Mouse (Mus musculus) T-helper 1 cell (primary cell): ENCODE data around the gene Banp.

Experiments
- in situ Hi-C: fragments of 300-600 bp; cut with MboI, MseI; formaldehyde crosslinking; loops from one replicate; pipeline ENCODE4 v1.15.1; 2025; ENCODE audit warnings: high pct_unique_total_duplicates

The Banp gene

GRCm38 (mm10) chr8:122010638-122011037 is 61.1 kb downstream of the Banp start:
- in situ Hi-C loops = no loop called here

GRCm38 (mm10) chr8:122011066-122011588 is 61.6 kb downstream of the Banp start:
- in situ Hi-C loops = no loop called here

GRCm38 (mm10) chr8:122014606-122015005 is 65.1 kb downstream of the Banp start:
- in situ Hi-C loops = no loop called here

GRCm38 (mm10) chr8:122018046-122018831 is 68.7 kb downstream of the Banp start:
- in situ Hi-C loops = no loop called here

GRCm38 (mm10) chr8:122019162-122019561 is 69.6 kb downstream of the Banp start:
- in situ Hi-C loops = no loop called here

GRCm38 (mm10) chr8:122020050-122020771 is 70.7 kb downstream of the Banp start:
- in situ Hi-C loops = no loop called here

DNA sequence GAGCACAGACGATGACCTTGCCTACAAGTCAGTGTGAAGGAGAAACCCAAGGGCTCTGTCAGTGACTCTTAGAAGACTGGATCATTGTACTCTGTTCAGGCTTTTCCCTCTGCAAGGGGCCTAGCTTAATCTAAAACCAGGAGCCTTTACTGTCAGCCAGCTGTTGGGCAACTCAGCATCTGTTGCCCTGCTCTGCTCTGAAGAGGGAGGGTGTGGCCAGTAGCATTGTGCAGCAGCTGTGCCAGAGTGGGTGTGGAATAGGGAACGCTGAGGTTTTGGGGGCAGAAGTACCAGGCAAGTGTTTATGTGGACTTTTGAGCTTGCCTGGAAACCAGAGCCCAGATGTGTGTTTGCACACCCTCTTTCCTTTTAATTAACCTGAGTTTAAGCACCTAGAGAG is 72.2 kb downstream of the Banp start:
- in situ Hi-C loops = no loop called here

- in situ Hi-C loops = no loop called here
Measured at GRCm38 (mm10) chr8:122022274-122022673, 72.7 kb downstream of the Banp start.

GRCm38 (mm10) chr8:122022705-122023104 is 73.2 kb downstream of the Banp start:
- in situ Hi-C loops = no loop called here

DNA sequence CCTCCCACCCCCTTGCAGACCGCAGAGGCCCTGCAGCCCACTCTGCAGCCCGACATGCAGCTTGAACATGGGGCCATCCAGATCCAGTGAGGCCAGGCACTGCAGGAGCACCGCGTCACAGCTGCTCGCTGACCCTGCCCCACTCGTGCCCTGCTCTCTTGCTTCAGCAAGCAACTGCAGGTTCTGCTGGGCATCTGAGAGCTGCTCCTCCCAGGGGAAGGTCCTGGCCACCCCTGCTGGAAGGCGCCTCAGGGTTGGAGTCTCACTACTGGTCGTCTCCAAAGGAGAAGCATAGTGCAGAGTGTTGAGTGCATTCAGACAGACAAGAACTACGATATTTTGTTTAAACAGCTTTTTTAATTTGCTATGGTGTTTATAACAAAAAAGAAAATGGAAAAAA is 76.0 kb downstream of the Banp start:
- in situ Hi-C loops = no loop called here

GRCm38 (mm10) chr8:122028116-122028515 is 78.6 kb downstream of the Banp start:
- in situ Hi-C loops = no loop called here

DNA sequence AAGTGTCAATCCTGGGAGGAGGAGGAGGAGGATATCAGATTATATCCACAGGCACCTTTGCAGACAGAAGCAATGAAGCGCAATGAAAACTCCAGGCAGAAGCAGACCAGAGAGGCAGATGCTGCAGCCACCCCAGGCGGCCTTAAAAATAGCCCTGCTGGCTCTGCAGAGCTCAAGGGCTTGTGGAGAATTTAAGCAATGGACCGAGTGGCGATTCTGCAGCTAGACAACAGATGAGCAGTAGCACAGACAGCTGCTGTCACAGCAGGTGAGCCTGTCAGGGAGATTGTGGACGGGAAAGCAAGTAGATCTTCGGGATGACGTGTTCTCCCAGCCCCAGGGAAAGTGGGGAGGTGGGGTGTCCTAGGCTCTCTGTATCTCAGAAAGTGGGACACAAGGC is 81.4 kb downstream of the Banp start:
- in situ Hi-C loops = no loop called here

DNA sequence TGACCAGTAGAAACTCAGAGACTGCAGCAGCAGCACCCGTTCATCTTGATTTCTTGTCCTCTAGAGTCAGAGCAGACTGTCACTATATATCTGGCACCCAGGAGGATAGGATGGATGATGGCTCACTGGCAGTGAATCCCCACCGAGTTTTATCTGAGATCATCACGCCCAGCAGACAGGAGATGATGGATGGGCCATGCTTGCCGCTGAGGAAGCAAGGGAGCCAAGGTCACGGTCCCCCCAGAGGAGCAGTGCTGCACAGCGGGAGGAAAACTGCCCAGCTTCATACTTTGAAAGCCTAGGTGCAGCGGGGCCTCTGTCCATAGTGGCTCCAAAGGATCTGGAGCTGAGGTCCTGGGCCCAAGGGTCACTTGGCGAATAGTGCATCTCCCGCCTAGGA is 83.2 kb downstream of the Banp start:
- in situ Hi-C loops = no loop called here

DNA sequence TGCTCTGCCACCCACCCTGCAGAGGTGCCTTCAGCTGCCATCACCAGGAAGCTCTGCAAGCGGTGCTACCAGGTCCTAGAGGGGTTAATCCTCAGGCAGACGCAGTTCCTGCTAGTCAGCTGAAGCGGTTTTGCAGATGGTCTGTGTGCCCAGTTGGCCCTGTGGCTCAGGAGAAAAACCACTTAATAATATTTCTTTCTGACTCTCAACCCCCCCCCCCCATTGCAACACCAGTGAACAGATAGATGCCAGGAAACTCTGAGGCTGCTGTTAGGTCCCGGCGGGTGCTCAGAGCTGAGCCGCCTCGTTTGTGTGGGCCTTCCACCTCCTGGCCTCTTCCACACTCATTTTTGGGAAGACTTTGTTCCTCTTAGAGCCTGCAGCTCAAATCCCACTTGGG is 86.0 kb downstream of the Banp start:
- in situ Hi-C loops = no loop called here

- in situ Hi-C loops = no loop called here
Measured at GRCm38 (mm10) chr8:122036325-122036724, 86.8 kb downstream of the Banp start.

DNA sequence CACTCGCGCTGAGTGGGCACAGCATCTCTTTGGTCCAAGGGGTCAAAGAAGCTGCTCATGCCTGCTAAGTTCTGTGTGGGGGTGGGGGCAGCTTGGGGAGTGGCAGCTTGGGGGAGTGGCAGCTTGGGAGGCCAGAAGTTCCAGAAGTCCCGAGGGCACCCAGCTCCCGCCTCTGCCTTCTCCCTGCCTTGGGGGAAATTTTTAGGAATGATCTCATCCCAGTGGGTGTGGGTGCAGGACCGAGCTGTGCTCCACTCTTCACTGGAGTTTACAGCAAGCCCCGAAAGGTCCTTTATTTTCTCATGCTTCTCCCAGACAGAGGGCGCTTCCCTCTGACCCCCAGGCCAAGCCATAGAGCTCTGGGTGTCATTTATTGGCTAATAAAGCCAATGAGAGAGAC is 87.7 kb downstream of the Banp start:
- in situ Hi-C loops = no loop called here

DNA sequence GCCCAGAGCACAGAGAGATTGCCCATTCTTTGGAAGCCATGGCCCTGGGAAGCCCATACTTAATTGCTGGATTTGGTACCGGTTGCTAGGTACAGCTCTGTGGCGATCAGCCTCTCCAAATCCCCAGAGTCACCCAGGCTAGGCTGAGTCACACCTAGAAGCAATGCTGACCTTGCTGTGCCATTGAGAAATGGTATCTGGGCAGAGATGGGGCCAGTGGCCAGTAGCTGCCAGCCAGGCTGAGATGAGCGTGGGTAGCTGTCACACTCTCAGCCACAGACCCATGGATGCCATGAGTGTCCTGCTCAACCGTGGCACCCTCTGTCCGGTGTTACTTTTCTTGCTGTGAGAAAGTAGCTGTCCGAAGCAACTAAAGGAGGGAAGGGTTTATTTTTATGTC is 88.5 kb downstream of the Banp start:
- in situ Hi-C loops = no loop called here

- in situ Hi-C loops = no loop called here
Measured at GRCm38 (mm10) chr8:122039452-122039851, 89.9 kb downstream of the Banp start.

DNA sequence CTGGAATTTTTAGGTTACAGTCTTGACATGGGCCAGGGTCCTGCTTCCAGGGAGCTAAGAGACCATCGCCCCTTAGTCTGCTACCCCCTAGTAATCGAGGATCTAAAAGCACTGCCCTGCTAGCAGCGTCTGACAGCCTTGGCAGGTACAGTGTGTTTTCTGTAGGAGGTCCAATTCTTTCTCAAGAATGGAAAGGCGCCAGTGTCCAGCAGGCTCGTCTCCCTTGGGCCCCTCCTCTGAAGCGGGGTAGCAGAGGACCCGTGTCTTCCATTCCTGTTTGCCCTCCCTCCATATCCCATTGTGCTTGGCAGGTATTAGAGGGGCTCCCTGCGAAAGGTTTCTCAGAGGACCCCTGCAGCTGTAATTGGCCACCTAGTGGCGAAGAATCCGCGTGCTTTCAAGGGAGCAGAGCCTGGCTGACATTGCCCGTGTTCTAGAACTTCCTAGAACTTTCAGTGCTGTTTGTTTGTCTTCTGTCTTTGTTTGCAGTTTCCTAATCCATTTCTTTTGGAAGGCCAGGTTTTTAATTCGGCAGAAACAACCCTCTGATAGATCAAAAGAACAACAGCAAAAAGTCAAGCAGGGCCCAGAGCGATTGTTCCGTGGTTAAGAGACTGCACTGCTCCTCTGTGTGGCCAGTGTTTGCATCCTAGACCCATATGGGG is 97.8 kb downstream of the Banp start:
- in situ Hi-C loops = no loop called here

DNA sequence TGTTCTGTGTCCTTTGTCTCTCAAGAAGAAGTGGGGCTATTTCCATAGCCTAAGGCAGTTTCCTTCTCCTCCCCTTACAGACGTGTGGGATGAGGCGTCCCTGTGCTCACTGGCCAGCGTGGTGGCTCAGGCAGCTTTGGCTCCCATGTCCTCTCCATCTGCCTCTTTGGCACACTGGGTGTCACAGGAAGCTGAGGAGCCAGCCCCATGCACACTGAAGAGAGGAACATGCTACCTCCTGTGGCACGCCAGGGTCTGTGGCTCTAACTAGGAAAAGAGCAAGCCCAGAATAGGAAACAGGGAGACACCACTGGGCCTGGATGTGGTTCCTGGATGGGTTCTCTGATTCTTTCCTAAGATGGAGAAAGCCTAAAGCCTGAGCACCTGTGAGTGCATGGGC is 99.7 kb downstream of the Banp start:
- in situ Hi-C loops = no loop called here

DNA sequence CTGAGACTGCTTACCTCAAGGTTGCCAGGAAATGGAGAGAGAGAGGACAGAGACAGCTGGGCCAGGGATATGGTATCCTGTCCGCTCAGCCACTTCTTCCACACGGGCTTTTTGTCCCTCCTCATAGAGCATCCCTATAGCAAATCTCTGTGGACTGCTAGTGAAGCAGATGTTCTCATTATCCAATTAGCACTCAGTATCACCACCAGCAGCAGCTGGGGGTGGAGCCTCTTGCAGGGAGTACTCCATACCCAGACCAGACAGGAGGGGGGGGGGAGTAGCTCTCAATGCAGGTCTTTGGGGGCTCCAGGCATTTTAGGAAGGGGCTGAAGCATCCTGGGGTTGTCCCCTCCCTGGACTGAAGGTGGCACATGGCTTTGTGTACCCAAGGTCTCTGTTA is 100.4 kb downstream of the Banp start:
- in situ Hi-C loops = no loop called here

- in situ Hi-C loops = no loop called here
Measured at GRCm38 (mm10) chr8:122050620-122051019, 101.1 kb downstream of the Banp start.
